Mouse (Mus musculus): Measurements from ENCODE around the gene Car12.
"Not testable (repeated sequence)": the region's sequence is repeated elsewhere in the genome, so short reads cannot be mapped to it uniquely, and the experiment has no call there.

The Car12 gene

DNA sequence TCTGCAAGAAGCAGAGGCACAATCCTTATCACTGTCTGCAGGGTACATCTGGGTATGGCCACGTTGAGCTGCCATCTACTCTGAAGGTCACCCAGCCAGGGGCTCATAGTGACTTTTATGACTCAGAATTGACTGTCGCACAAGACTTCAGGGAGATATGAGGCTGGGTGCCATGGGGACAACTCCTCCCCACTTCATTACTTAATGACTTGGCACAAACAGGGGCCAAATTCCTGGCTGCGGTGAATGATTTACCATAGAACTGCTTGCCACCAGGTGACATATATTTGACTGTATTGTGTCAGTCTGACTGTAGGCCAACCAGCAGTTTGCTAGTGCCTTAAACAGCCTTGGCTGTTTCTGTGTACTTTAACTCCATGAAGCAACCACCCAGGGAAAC, 55.8 kb downstream of the Car12 start:
- no peak for DNase-seq (ENCODE audit: low read depth)

DNA sequence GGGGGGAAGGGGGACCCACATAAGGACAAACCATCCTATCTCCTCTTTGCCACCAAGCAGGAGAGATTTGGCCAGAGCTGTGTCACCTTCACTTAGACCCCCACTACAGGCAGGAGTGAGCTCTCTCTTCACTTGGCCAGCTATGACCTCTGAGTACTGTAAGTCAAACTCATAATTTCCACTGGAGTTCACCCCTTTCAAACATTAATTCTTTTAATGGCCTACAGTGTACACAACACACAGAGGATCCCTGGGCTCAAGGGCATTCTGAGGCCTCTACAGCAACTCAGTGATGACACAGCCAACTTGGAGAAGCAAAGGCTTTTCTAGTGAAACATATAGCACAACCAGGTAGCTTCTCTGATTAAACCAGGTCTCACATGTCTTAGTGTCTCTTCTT, 57.2 kb downstream of the Car12 start:
- DNase-seq (ENCODE audit: low read depth) = no peak

DNA sequence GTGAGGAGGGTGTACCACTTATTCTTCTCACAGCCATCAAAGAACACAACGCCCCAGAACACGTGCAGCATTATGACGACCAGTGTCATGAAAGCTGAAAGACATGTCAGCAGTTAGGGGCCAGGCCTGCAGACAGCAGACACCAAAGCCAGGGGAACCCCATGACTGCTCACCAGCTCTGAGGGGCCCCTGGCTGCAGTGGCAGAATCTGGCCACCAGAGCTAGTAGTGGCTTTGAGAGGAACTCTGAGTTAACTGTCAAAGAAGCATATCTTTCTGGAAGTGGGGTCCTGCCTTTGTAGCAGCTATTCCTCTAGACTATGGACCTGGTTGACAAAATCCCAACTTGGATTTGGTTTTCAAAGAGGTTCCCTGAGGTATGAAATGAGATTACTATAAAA, 71.1 kb downstream of the Car12 start:
- not testable (repeated sequence) for DNase-seq (ENCODE audit: low read depth)

DNA sequence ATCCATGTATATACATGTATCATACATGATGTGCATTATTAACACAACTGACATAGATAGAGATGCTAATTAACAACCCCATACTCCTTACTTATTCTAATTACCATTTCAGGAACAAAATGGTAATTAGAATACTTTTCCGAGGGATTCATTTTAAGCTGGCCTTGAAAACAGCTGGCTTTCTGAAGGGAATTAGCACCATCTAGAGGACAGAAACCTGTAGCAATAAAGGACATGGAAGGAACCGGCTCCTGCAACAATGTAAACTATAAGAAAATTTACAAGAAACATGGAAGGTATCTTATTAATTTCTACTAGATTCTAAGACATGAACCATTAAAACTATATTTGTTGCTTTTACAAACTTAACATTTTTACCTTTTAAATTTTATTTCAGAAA, 74.3 kb downstream of the Car12 start:
- DNase-seq (ENCODE audit: low read depth) = peak; percentile 31

DNA sequence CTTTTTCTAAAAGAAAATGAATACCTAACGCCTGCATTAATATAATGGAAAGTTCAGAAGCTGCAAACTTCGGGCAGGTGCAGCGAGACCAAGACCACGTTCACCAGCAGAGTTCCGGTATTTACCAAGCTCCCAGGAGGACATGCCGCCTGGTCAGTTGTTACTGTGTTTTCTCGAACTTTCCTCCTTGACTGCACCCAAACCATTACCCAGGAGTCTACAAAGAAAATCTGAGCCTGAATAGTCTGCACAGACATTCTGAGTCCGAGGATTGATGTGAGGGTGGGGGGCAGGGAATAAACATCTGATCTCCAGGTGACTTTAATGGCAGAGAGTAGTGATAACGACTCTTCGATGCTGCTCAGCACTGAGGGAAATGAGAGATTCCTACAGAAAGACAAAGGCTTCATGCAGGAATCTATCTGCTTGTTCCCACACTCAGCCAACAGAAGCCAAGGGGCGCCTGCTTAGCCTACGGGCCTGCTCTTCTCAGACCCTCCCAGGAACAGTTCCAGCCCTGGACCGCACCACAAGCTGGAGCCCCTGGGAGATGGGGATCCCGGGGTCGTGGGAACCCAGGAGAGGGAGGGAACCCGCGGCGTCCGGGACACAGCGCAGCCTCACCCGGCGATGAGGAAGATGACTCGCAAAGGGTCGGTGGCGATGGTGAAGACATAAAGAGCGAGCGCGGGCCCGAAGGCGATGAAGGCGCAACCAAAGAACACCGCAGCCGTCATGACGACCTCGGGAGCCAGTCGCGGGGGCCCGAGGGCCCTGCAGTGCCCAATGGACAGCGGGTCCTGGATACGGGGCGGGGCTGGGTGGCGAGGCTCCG, 81.4 kb downstream of the Car12 start:
- no peak for DNase-seq (ENCODE audit: low read depth)

DNA sequence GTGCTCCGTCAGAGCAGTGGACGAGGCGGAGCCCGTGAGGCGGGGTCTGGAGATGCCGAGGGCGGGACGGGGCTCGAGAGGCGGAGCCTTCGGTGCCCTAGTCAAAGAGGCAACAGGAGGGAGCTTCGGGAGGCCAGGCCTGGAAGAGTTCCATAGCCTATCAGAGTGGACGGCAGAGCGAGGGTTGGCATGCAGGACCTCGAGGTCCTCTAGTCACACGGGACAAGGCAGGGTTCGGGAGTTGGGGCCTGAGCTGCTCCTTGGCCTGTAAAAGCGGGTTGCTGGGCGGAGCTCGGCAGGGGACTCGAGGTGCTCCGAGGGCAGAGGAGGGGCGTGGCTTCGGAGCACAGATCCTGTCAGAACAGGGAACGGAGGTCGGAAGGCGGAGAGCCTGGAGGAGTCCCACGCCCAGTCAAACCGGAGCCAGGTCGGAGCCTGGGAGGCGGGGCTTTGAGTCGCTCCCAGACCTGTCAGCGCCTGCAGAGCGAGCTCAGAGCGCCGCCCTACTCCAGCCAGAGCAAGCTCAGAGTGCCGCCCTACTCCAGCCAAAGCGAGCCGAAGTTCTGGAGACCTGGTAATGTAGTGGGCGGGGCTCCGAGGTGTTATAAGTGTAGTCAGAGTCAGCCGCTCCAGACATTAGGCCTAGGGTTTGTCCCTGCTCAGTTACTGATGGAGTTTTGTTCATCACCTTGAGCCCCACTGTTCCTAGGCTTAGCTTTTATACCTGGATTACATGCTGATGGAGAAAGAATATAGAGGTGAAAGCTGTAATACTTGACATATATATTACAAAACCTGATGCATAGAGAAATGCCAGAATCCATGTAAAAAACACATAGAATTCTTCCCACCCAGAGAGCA, 82.2 kb downstream of the Car12 start, which contains the start of gene Aph1b:
Aph1b (minus strand) TSS at position 27 of the 861 bp plus-strand sequence.
- peak; percentile 98 for DNase-seq (ENCODE audit: low read depth)

DNA sequence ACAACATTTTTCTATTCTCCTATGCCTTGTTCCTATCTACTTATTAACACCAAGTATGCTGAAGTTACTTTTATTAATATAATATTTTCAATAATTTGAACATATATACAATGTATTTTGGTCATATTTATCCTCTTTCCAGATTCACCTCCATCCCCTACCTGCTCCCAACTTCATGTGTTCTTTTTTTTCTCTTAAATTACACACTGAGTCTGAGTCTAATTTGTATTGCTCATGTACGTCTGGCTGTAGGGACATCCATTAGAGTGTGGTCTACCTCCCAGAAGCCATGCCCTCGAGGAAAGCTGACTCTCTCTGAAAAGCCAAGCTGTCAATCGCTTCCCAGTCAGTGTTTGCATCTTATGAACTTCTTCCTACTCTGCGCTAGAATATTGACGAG, 83.3 kb downstream of the Car12 start, which contains the start of gene Gm10647:
Gm10647 (plus strand) TSS at position 301 of the 400 bp plus-strand sequence.
- no peak for DNase-seq (ENCODE audit: low read depth)

DNA sequence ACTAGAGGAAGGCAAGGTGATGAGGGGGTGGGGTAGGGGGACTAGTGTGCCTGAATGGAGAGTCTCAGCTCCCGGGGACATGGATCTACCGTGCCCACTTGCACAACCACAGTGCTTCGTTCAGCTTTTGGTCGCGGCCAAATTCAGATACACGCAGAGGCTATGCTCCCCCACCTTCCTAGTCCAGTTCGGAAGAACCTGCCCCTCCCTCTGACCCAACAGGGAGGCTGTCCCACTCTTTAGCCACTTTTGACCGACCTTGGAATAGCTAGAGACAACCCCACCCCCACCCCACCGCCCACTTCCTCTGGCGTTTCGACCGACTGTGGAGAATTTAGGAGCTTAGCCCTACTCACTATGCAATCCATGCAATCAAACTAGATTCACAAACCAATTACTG, 88.5 kb downstream of the Car12 start:
- no peak for DNase-seq (ENCODE audit: low read depth)

DNA sequence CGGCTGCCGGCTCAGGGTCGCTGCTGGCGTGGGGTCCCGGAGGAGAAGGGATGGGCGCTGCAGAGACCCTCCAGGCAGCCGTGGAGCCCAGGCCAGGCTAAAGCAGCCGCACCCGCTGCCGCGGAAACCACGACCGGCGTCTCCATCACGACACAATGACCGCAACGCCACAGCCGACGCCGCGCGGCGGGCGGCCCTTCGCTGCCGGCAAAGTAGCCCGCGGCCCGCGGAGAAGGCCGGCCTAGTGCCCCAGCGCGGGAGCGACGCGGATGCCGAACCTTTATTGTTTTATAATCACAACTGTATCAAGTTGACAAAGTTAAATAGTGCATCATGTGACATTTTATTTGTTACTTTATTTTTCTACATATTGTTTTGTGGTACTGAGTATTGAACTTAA, 92.5 kb downstream of the Car12 start:
- DNase-seq (ENCODE audit: low read depth) = not testable (repeated sequence)

DNA sequence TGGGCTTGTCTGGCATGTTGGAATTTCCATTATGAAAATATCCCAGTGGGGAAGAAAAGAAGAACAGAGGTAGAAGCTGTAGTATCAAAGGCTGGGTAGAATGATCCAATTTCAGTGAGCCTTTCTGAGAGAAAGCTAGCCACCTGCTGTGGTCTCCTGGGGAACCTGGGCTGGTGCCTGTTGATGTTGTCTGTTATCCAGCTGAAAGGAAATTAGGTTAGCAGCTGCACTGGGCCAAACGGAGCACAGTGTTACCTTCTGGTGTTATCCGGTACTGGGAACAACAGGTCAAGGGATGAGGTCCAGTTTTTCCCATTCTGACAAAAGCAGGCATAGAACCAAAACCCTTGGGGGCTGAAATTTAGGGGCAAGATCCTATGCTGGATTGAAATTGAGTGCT, 99.9 kb downstream of the Car12 start:
- DNase-seq (ENCODE audit: low read depth) = no peak

All from c-Kit-positive CD71-positive TER-119-negative erythroid progenitor cells, embryonic 14.5 days (primary cell).